Mouse (Mus musculus) forebrain, postnatal 0 days (tissue): Measurements from ENCODE around the gene Rhbdf1. TPM values are rescaled to one million over a fixed set of nuclear protein-coding genes. Genes with fewer than 3 reads are reported as not detected.

Source experiments
- ATAC-seq: fragments of 200-750 bp; cut with Nextera tagmentation; 2 replicates; pipeline ENCODE4 v1.8.0; 2017; ENCODE audit warnings: mild to moderate bottlenecking, moderate library complexity
- DNase-seq: peaks from one replicate; pipeline ENCODE4 v3.0.0-alpha.2; 2015
- H3K27ac ChIP-seq: fragments of 300-500 bp; sonication (generic); 2 replicates; pipeline ENCODE4 v1.5.1; 2014; ENCODE audit warnings: low read depth, mild to moderate bottlenecking, antibody characterized with exemption, low read length, moderate library complexity, mixed read lengths
- H3K27me3 ChIP-seq: fragments of 300-500 bp; sonication (generic); 2 replicates; pipeline ENCODE4 v1.6.1; 2014; ENCODE audit warnings: mild to moderate bottlenecking, low read length, mixed read lengths; ENCODE audit not compliant: insufficient read depth
- H3K36me3 ChIP-seq: fragments of 300-500 bp; sonication (generic); 2 replicates; pipeline ENCODE4 v1.6.1; 2014; ENCODE audit warnings: mild to moderate bottlenecking, moderate library complexity; ENCODE audit not compliant: insufficient read depth
- H3K4me1 ChIP-seq: fragments of 300-500 bp; sonication (generic); 2 replicates; pipeline ENCODE4 v1.6.1; 2014; ENCODE audit warnings: antibody characterized with exemption; ENCODE audit not compliant: insufficient read depth
- H3K4me2 ChIP-seq: fragments of 300-500 bp; sonication (generic); 2 replicates; pipeline ENCODE4 v1.6.1; 2014; ENCODE audit warnings: low read depth, mild to moderate bottlenecking, moderate library complexity
- H3K4me3 ChIP-seq: fragments of 300-500 bp; sonication (generic); 2 replicates; pipeline ENCODE4 v1.5.1; 2014; ENCODE audit warnings: low read depth, low read length, mixed read lengths
- H3K9ac ChIP-seq: fragments of 300-500 bp; sonication (generic); 2 replicates; pipeline ENCODE4 v1.6.1; 2014; ENCODE audit warnings: mild to moderate bottlenecking
- H3K9me3 ChIP-seq: fragments of 300-500 bp; sonication (generic); 2 replicates; pipeline ENCODE4 v1.6.1; 2016; ENCODE audit warnings: low read length
- CTCF ChIP-seq: sonication (generic); IDR thresholded peaks from 2 replicates; pipeline ENCODE4 v1.5.1; 2016; ENCODE audit warnings: antibody characterized with exemption, control low read depth, low read depth
- WGBS: fragments of 180-500 bp; shearing (Covaris S2); extraction: QIAGEN DNeasy Blood & Tissue Kit; methylation state at CpG from one replicate; pipeline ENCODE4 v1.1.7; 2014; 5-methylcytosine and 5-hydroxymethylcytosine counted together
- polyA plus RNA-seq: library from polyadenylated mRNA; unstranded; fragments of >200 nt; fragmentation: Nextera tagmentation; extraction: Ambion mirVana; gene quantifications from 2 replicates; pipeline ENCODE4 v1.2.1, GENCODE M21; 2015
- total RNA-seq: library from RNA; depleted of rRNA; stranded (reverse); fragments of >200 nt; gene quantifications from 2 replicates; pipeline ENCODE4 v1.2.3, GENCODE M21; 2014

The Rhbdf1 gene
- total and polyA plus RNA-seq, 2 experiments from 2014 or later = 17.9 to 23.2 TPM

- DNase-seq = no peak
- Histone ChIP-seq H3K4me3 (no peak overlapping the region), H3K36me3 (no peaks in the 10 kb centered on the region), H3K4me2 (no peak overlapping the region), H3K27me3 (no peaks in the 10 kb centered on the region), H3K27ac (no peak overlapping the region), H3K4me1 (no peaks in the 10 kb centered on the region), H3K9ac (no peak overlapping the region), H3K9me3 (no peaks in the 10 kb centered on the region)
- no peak for ATAC-seq
- no peak for TF ChIP-seq CTCF
- 76% methylated on average over 14 of the region's 14 CpGs for WGBS
Observed at GRCm38 (mm10) chr11:32198256-32198955, 23.7 kb downstream of the Rhbdf1 start.

- no peaks in the 10 kb centered on the region for H3K36me3 ChIP-seq
- H3K9me3 ChIP-seq = no peaks in the 10 kb centered on the region
- no peak overlapping the region for H3K4me3 ChIP-seq
- DNase-seq (no peak), ATAC-seq (no peak)
- H3K27me3 ChIP-seq = no peaks in the 10 kb centered on the region
- no peaks in the 10 kb centered on the region for H3K4me1 ChIP-seq
- H3K4me2 ChIP-seq = no peak overlapping the region
- no peak overlapping the region for H3K9ac ChIP-seq
- TF ChIP-seq CTCF = no peak
- H3K27ac ChIP-seq = no peak overlapping the region
- 74% methylated on average over 3 of the region's 3 CpGs for WGBS
Observed at GRCm38 (mm10) chr11:32197766-32198165, 24.3 kb downstream of the Rhbdf1 start.

GRCm38 (mm10) chr11:32196727-32197126 is 25.4 kb downstream of the Rhbdf1 start:
- H3K9ac ChIP-seq = no peak overlapping the region
- no peak overlapping the region for H3K4me2 ChIP-seq
- no peak for TF ChIP-seq CTCF
- 82% methylated on average over 6 of the region's 6 CpGs for WGBS
- no peaks in the 10 kb centered on the region for H3K9me3 ChIP-seq
- H3K27ac ChIP-seq = no peak overlapping the region
- ATAC-seq (no peak), DNase-seq (no peak)
- no peak overlapping the region for H3K4me3 ChIP-seq
- no peaks in the 10 kb centered on the region for H3K27me3 ChIP-seq
- no peaks in the 10 kb centered on the region for H3K36me3 ChIP-seq
- H3K4me1 ChIP-seq = no peaks in the 10 kb centered on the region

GRCm38 (mm10) chr11:32195867-32196540 is 26.1 kb downstream of the Rhbdf1 start:
- Histone ChIP-seq H3K9ac (no peak overlapping the region), H3K4me2 (no peak overlapping the region), H3K36me3 (no peaks in the 10 kb centered on the region), H3K4me3 (no peak overlapping the region), H3K4me1 (no peaks in the 10 kb centered on the region), H3K9me3 (no peaks in the 10 kb centered on the region), H3K27ac (no peak overlapping the region), H3K27me3 (no peaks in the 10 kb centered on the region)
- no peak for TF ChIP-seq CTCF
- WGBS = 30% methylated on average over 11 of the region's 11 CpGs
- ATAC-seq (no peak), DNase-seq (no peak)

- 85% methylated on average over 5 of the region's 5 CpGs for WGBS
Observed at GRCm38 (mm10) chr11:32194626-32195025, 27.5 kb downstream of the Rhbdf1 start.

GRCm38 (mm10) chr11:32194086-32194485 is 28.0 kb downstream of the Rhbdf1 start:
- Histone ChIP-seq H3K36me3 (no peaks in the 10 kb centered on the region), H3K4me3 (no peak overlapping the region), H3K27me3 (no peaks in the 10 kb centered on the region), H3K4me1 (no peaks in the 10 kb centered on the region), H3K9me3 (no peaks in the 10 kb centered on the region), H3K27ac (no peak overlapping the region), H3K9ac (no peak overlapping the region), H3K4me2 (no peak overlapping the region)
- TF ChIP-seq CTCF = no peak
- DNase-seq (no peak), ATAC-seq (no peak)
- 88% methylated on average over 10 of the region's 10 CpGs for WGBS

More at GRCm38 (mm10) chr11:32194626-32195025, 27.5 kb downstream of the Rhbdf1 start:
- DNase-seq (no peak), ATAC-seq (no peak)
- Histone ChIP-seq H3K9ac (no peak overlapping the region), H3K4me1 (no peaks in the 10 kb centered on the region), H3K9me3 (no peaks in the 10 kb centered on the region), H3K27me3 (no peaks in the 10 kb centered on the region), H3K4me3 (no peak overlapping the region), H3K27ac (no peak overlapping the region), H3K36me3 (no peaks in the 10 kb centered on the region), H3K4me2 (no peak overlapping the region)
- TF ChIP-seq CTCF = no peak

GRCm38 (mm10) chr11:32193156-32193555 is 28.9 kb downstream of the Rhbdf1 start:
- Histone ChIP-seq H3K9ac (no peak overlapping the region), H3K9me3 (no peaks in the 10 kb centered on the region), H3K4me1 (no peaks in the 10 kb centered on the region), H3K36me3 (no peaks in the 10 kb centered on the region), H3K27ac (no peak overlapping the region), H3K4me3 (no peak overlapping the region), H3K4me2 (no peak overlapping the region), H3K27me3 (no peaks in the 10 kb centered on the region)
- TF ChIP-seq CTCF = no peak
- ATAC-seq (no peak), DNase-seq (no peak)
- WGBS = 91% methylated on average over 10 of the region's 10 CpGs
